Mouse (Mus musculus): ENCODE results near the gene Ccnq. TPM values are rescaled to one million over a fixed set of nuclear protein-coding genes. Genes with fewer than 3 reads are reported as not detected.

Gene Ccnq
- polyA plus RNA-seq, 1 experiment from 2014 or later = 42.2 TPM

GRCm38 (mm10) chr11:78786013-78786431 is 34.5 kb upstream of the Ccnq start:
- Histone ChIP-seq H3K36me3 (ENCODE audit: control insufficient read depth, insufficient read depth, low read length) (no peaks in the 10 kb centered on the region), H3K4me3 (ENCODE audit: low read depth, low read length) (no peak overlapping the region), H3K4me1 (ENCODE audit: control insufficient read depth, insufficient read depth, low read length) (no peaks in the 10 kb centered on the region), H3K9ac (replicated peaks; ENCODE audit: low read depth, low read length) (no peak overlapping the region), H3K9me3 (ENCODE audit: control insufficient read depth, low read depth, low read length) (no peaks in the 10 kb centered on the region), H3K27ac (ENCODE audit: low read length) (no peak overlapping the region), H3K4me2 (replicated peaks; ENCODE audit: low read depth, low read length) (no peak overlapping the region), H3K27me3 (ENCODE audit: control insufficient read depth, insufficient read depth, low read length) (no peaks in the 10 kb centered on the region)
- 23% methylated on average over 7 of the region's 7 CpGs for WGBS
- ATAC-seq (ENCODE audit: insufficient number of reproducible peaks, insufficient read depth, low FRiP score, low read depth) = no peak

DNA sequence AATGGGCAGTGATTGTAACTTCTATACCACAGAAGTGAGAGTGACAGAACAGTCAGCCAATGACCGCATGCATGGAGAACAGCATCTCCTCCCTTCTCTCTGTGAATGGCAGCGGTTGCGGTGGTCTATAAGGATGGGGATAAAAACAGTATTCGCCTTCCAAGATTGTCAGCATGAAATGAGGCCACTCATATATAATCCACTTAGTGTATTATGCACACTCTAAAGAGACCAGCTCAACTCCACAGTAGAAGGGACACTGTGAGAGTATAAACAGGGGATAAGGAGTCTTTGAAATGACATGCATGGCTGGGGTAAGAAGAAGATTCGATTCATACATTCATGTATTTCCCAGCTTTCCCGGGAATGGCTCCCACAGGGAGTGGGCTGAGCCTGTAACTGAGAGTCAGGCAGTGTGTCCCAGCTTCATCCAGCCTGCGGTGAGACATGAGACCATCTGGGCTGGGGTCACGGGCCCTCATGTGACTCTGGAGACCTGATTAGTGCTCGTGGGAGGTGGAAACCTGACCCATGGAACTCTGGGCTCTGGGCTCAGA is 31.3 kb upstream of the Ccnq start:
- WGBS = 70% methylated on average over 9 of the region's 9 CpGs
- Histone ChIP-seq H3K4me2 (replicated peaks; ENCODE audit: low read depth, low read length) (no peak overlapping the region), H3K27me3 (ENCODE audit: control insufficient read depth, insufficient read depth, low read length) (no peaks in the 10 kb centered on the region), H3K36me3 (ENCODE audit: control insufficient read depth, insufficient read depth, low read length) (no peaks in the 10 kb centered on the region), H3K4me1 (ENCODE audit: control insufficient read depth, insufficient read depth, low read length) (no peaks in the 10 kb centered on the region), H3K27ac (ENCODE audit: low read length) (no peak overlapping the region), H3K9me3 (ENCODE audit: control insufficient read depth, low read depth, low read length) (no peaks in the 10 kb centered on the region), H3K9ac (replicated peaks; ENCODE audit: low read depth, low read length) (no peak overlapping the region), H3K4me3 (ENCODE audit: low read depth, low read length) (no peak overlapping the region)
- no peak for ATAC-seq (ENCODE audit: insufficient number of reproducible peaks, insufficient read depth, low FRiP score, low read depth)

- Histone ChIP-seq H3K4me2 (replicated peaks; ENCODE audit: low read depth, low read length) (no peak overlapping the region), H3K27ac (ENCODE audit: low read length) (no peak overlapping the region), H3K4me1 (ENCODE audit: control insufficient read depth, insufficient read depth, low read length) (no peaks in the 10 kb centered on the region), H3K36me3 (ENCODE audit: control insufficient read depth, insufficient read depth, low read length) (no peaks in the 10 kb centered on the region), H3K9ac (replicated peaks; ENCODE audit: low read depth, low read length) (no peak overlapping the region), H3K4me3 (ENCODE audit: low read depth, low read length) (no peak overlapping the region), H3K9me3 (ENCODE audit: control insufficient read depth, low read depth, low read length) (no peaks in the 10 kb centered on the region), H3K27me3 (ENCODE audit: control insufficient read depth, insufficient read depth, low read length) (no peaks in the 10 kb centered on the region)
- no peak for ATAC-seq (ENCODE audit: insufficient number of reproducible peaks, insufficient read depth, low FRiP score, low read depth)
- WGBS = 79% methylated on average over 5 of the region's 5 CpGs
Measured at GRCm38 (mm10) chr11:78782326-78782725, 30.8 kb upstream of the Ccnq start.

- Histone ChIP-seq H3K4me2 (replicated peaks; ENCODE audit: low read depth, low read length) (no peak overlapping the region), H3K27ac (ENCODE audit: low read length) (no peak overlapping the region), H3K36me3 (ENCODE audit: control insufficient read depth, insufficient read depth, low read length) (no peaks in the 10 kb centered on the region), H3K9me3 (ENCODE audit: control insufficient read depth, low read depth, low read length) (no peaks in the 10 kb centered on the region), H3K4me1 (ENCODE audit: control insufficient read depth, insufficient read depth, low read length) (no peaks in the 10 kb centered on the region), H3K9ac (replicated peaks; ENCODE audit: low read depth, low read length) (no peak overlapping the region), H3K27me3 (ENCODE audit: control insufficient read depth, insufficient read depth, low read length) (no peaks in the 10 kb centered on the region), H3K4me3 (ENCODE audit: low read depth, low read length) (no peak overlapping the region)
- 82% methylated on average over 3 of the region's 3 CpGs for WGBS
- no peak for ATAC-seq (ENCODE audit: insufficient number of reproducible peaks, insufficient read depth, low FRiP score, low read depth)
Measured at GRCm38 (mm10) chr11:78780571-78780970, 29.0 kb upstream of the Ccnq start.

DNA sequence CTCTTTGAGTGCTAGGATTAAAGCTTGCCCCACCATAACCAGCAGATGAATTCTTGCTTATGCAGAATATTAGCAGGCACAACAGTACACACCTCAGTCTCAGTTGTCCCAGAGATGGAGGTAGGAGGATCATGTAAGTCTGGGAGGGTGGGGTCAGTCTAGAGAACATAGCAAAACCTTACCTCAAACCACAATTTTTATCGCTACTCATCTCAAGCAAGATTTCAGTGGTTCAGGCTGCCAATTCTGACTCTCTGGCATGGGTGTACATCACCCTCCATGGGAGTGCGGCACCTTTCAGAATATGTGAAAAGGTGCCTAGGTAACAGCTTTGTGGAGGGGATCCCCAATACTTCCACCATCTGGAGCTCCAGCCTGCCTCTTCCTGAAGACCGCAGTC is 28.5 kb upstream of the Ccnq start:
- H3K9ac ChIP-seq (replicated peaks; ENCODE audit: low read depth, low read length) = no peak overlapping the region
- H3K27me3 ChIP-seq (ENCODE audit: control insufficient read depth, insufficient read depth, low read length) = no peaks in the 10 kb centered on the region
- no peak overlapping the region for H3K27ac ChIP-seq (ENCODE audit: low read length)
- no peaks in the 10 kb centered on the region for H3K9me3 ChIP-seq (ENCODE audit: control insufficient read depth, low read depth, low read length)
- H3K36me3 ChIP-seq (ENCODE audit: control insufficient read depth, insufficient read depth, low read length) = no peaks in the 10 kb centered on the region
- H3K4me1 ChIP-seq (ENCODE audit: control insufficient read depth, insufficient read depth, low read length) = no peaks in the 10 kb centered on the region
- ATAC-seq (ENCODE audit: insufficient number of reproducible peaks, insufficient read depth, low FRiP score, low read depth) = no peak
- H3K4me3 ChIP-seq (ENCODE audit: low read depth, low read length) = no peak overlapping the region
- 94% methylated on average over 3 of the region's 3 CpGs for WGBS
- H3K4me2 ChIP-seq (replicated peaks; ENCODE audit: low read depth, low read length) = no peak overlapping the region

- Histone ChIP-seq H3K4me3 (ENCODE audit: low read depth, low read length) (no peak overlapping the region), H3K36me3 (ENCODE audit: control insufficient read depth, insufficient read depth, low read length) (no peaks in the 10 kb centered on the region), H3K27me3 (ENCODE audit: control insufficient read depth, insufficient read depth, low read length) (no peaks in the 10 kb centered on the region), H3K4me1 (ENCODE audit: control insufficient read depth, insufficient read depth, low read length) (no peaks in the 10 kb centered on the region), H3K4me2 (replicated peaks; ENCODE audit: low read depth, low read length) (no peak overlapping the region), H3K27ac (ENCODE audit: low read length) (no peak overlapping the region), H3K9ac (replicated peaks; ENCODE audit: low read depth, low read length) (no peak overlapping the region), H3K9me3 (ENCODE audit: control insufficient read depth, low read depth, low read length) (no peaks in the 10 kb centered on the region)
- 55% methylated on average over 10 of the region's 10 CpGs for WGBS
- ATAC-seq (ENCODE audit: insufficient number of reproducible peaks, insufficient read depth, low FRiP score, low read depth) = no peak
Measured at GRCm38 (mm10) chr11:78777851-78778680, 26.5 kb upstream of the Ccnq start.

- Histone ChIP-seq H3K27me3 (ENCODE audit: control insufficient read depth, insufficient read depth, low read length) (no peaks in the 10 kb centered on the region), H3K9me3 (ENCODE audit: control insufficient read depth, low read depth, low read length) (no peaks in the 10 kb centered on the region), H3K4me1 (ENCODE audit: control insufficient read depth, insufficient read depth, low read length) (no peaks in the 10 kb centered on the region), H3K27ac (ENCODE audit: low read length) (no peak overlapping the region), H3K9ac (replicated peaks; ENCODE audit: low read depth, low read length) (no peak overlapping the region), H3K4me2 (replicated peaks; ENCODE audit: low read depth, low read length) (no peak overlapping the region), H3K4me3 (ENCODE audit: low read depth, low read length) (no peak overlapping the region), H3K36me3 (ENCODE audit: control insufficient read depth, insufficient read depth, low read length) (no peaks in the 10 kb centered on the region)
- no peak for ATAC-seq (ENCODE audit: insufficient number of reproducible peaks, insufficient read depth, low FRiP score, low read depth)
- WGBS = 40% methylated on average over 11 of the region's 11 CpGs
Measured at GRCm38 (mm10) chr11:78771751-78772283, 20.3 kb upstream of the Ccnq start.

GRCm38 (mm10) chr11:78770436-78770835 is 18.9 kb upstream of the Ccnq start:
- no peak overlapping the region for H3K4me2 ChIP-seq (replicated peaks; ENCODE audit: low read depth, low read length)
- H3K36me3 ChIP-seq (ENCODE audit: control insufficient read depth, insufficient read depth, low read length) = no peaks in the 10 kb centered on the region
- no peaks in the 10 kb centered on the region for H3K9me3 ChIP-seq (ENCODE audit: control insufficient read depth, low read depth, low read length)
- no peak overlapping the region for H3K27ac ChIP-seq (ENCODE audit: low read length)
- no peak overlapping the region for H3K4me3 ChIP-seq (ENCODE audit: low read depth, low read length)
- WGBS = 67% methylated on average over 6 of the region's 6 CpGs
- no peaks in the 10 kb centered on the region for H3K27me3 ChIP-seq (ENCODE audit: control insufficient read depth, insufficient read depth, low read length)
- no peak overlapping the region for H3K9ac ChIP-seq (replicated peaks; ENCODE audit: low read depth, low read length)
- no peaks in the 10 kb centered on the region for H3K4me1 ChIP-seq (ENCODE audit: control insufficient read depth, insufficient read depth, low read length)
- ATAC-seq (ENCODE audit: insufficient number of reproducible peaks, insufficient read depth, low FRiP score, low read depth) = no peak

All from stomach, embryonic 14.5 days (tissue).